Mouse (Mus musculus) small intestine, adult 2 months (tissue): Measurements from ENCODE around the gene Ppfibp2. TPM values are rescaled to one million over a fixed set of nuclear protein-coding genes. Genes with fewer than 3 reads are reported as not detected.
A peak's percentile ranks its signal among the peaks of the same experiment; 100 is the strongest.

ENCODE experiments used
- H3K27ac ChIP-seq: fragments of 200-500 bp; 2 replicates; pipeline ENCODE4 v1.5.1; 2012; ENCODE audit warnings: low read depth, low read length, control low read depth, inconsistent platforms; ENCODE audit not compliant: insufficient read depth
- H3K27me3 ChIP-seq: fragments of 200-500 bp; 2 replicates; pipeline ENCODE4 v1.6.1; 2012; ENCODE audit warnings: mild to moderate bottlenecking, moderate library complexity, low read length, inconsistent platforms; ENCODE audit not compliant: control insufficient read depth, insufficient read depth
- H3K36me3 ChIP-seq: fragments of 200-500 bp; 2 replicates; pipeline ENCODE4 v1.6.1; 2012; ENCODE audit warnings: mild to moderate bottlenecking, low read length, control low read depth, inconsistent platforms; ENCODE audit not compliant: control insufficient read depth, insufficient read depth
- H3K4me1 ChIP-seq: fragments of 200-500 bp; 2 replicates; pipeline ENCODE4 v1.6.1; 2012; ENCODE audit warnings: low read length, inconsistent platforms, mixed read lengths; ENCODE audit not compliant: control insufficient read depth, insufficient read depth, insufficient read length
- H3K4me3 ChIP-seq: fragments of 200-500 bp; 2 replicates; pipeline ENCODE4 v1.5.1; 2012; ENCODE audit warnings: low read depth, mild to moderate bottlenecking, control low read depth, inconsistent platforms, low read length, moderate library complexity
- CTCF ChIP-seq: fragments of 200-500 bp; IDR thresholded peaks from 2 replicates; pipeline ENCODE4 v1.5.1; 2012; ENCODE audit warnings: low read depth, mild to moderate bottlenecking, control low read depth, inconsistent platforms, low read length, moderate library complexity, mixed read lengths; ENCODE audit not compliant: insufficient replicate concordance, insufficient read length; ENCODE audit errors: extremely low read depth
- POLR2A ChIP-seq: fragments of 200-500 bp; IDR thresholded peaks from 2 replicates; pipeline ENCODE4 v1.6.1; 2012; ENCODE audit warnings: low read depth, mild to moderate bottlenecking, control low read depth, inconsistent platforms, low read length, moderate library complexity
- WGBS: fragments of 180-500 bp; shearing (Covaris S2); methylation state at CpG from one replicate; pipeline ENCODE4 v1.1.7; 2018; 5-methylcytosine and 5-hydroxymethylcytosine counted together
- polyA plus RNA-seq: library from polyadenylated mRNA; depleted of rRNA; stranded (reverse); fragments of >200 nt; gene quantifications from 2 replicates; pipeline ENCODE4 v1.2.3, GENCODE M21; 2012

The Ppfibp2 gene
- polyA plus RNA-seq, 1 experiment, result 10.6 TPM

DNA sequence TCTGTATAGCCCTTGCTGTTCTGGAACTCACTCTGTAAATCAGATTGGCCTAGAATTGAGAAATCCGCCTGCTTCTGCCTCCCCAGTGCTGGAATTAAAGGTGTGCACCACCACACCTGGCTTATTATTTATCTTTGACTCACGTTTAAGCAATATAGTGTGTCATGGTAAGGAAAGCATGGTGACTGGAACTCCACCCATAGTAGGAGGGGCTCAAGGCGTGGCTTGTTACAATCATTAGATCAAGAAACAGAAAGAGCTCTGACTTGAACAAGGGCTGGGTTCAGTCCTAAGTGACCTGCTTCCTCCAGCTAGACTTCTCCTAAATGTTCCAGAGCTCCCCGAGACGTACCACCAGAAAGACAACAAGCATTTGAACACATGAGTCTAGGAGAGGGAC lies 105.6 kb downstream of the Ppfibp2 start:
- Histone ChIP-seq H3K36me3 (peaks cover 12% of the 10 kb centered on the region), H3K4me3 (no peak overlapping the region), H3K27me3 (no peaks in the 10 kb centered on the region), H3K27ac (no peak overlapping the region), H3K4me1 (peaks cover 10% of the 10 kb centered on the region; the same call in 1 of the 2 replicates)
- no peak for TF ChIP-seq POLR2A
- no peak for TF ChIP-seq CTCF
- WGBS, result 62% methylated on average over 5 of the region's 5 CpGs

- Histone ChIP-seq H3K36me3 (peaks cover 8% of the 10 kb centered on the region), H3K4me3 (no peak overlapping the region), H3K27ac (peak overlapping the region; percentile 39), H3K4me1 (peaks cover 17% of the 10 kb centered on the region; the same call in 1 of the 2 replicates), H3K27me3 (no peaks in the 10 kb centered on the region)
- 17% methylated on average over 13 of the region's 13 CpGs for WGBS
- TF ChIP-seq CTCF (no peak), POLR2A (no peak)
These were observed 107.7 kb downstream of the Ppfibp2 start for GRCm38 (mm10) chr7:107702461-107703380.

DNA sequence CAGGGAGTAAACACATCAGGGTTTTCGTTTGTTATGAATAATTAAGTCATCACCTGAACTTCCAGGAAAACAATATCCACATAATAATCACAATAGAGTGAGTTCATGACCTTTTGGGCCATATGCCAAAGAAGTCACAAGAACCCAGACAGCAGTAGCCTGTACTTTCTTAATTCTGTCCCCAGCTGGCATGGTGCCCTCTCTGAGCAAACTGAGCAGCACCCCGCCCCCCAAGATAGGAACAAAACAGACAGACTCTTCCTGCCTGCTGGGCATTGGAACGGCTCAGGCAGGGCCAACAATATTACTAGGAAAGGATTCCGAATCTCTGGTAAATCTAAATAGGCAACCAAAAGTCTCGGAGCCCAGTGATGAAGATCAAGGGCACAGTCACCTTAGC lies 110.9 kb downstream of the Ppfibp2 start:
- Histone ChIP-seq H3K4me1 (peaks cover 24% of the 10 kb centered on the region; the same call in 1 of the 2 replicates), H3K36me3 (peaks cover 12% of the 10 kb centered on the region), H3K27ac (no peak overlapping the region), H3K27me3 (no peaks in the 10 kb centered on the region), H3K4me3 (no peak overlapping the region)
- no peak for TF ChIP-seq POLR2A
- TF ChIP-seq CTCF, result no peak
- 18% methylated on average over 5 of the region's 5 CpGs for WGBS

- H3K4me1 ChIP-seq, result peaks cover 22% of the 10 kb centered on the region; the same call in 1 of the 2 replicates
- TF ChIP-seq POLR2A (no peak), CTCF (no peak)
- 67% methylated on average over 9 of the region's 9 CpGs for WGBS
- no peaks in the 10 kb centered on the region for H3K27me3 ChIP-seq
- H3K4me3 ChIP-seq, result no peak overlapping the region
- peaks cover 14% of the 10 kb centered on the region for H3K36me3 ChIP-seq
- peak overlapping the region; percentile 5; the same call in 1 of the 2 replicates for H3K27ac ChIP-seq
These were observed 112.6 kb downstream of the Ppfibp2 start for GRCm38 (mm10) chr7:107707650-107708049.

DNA sequence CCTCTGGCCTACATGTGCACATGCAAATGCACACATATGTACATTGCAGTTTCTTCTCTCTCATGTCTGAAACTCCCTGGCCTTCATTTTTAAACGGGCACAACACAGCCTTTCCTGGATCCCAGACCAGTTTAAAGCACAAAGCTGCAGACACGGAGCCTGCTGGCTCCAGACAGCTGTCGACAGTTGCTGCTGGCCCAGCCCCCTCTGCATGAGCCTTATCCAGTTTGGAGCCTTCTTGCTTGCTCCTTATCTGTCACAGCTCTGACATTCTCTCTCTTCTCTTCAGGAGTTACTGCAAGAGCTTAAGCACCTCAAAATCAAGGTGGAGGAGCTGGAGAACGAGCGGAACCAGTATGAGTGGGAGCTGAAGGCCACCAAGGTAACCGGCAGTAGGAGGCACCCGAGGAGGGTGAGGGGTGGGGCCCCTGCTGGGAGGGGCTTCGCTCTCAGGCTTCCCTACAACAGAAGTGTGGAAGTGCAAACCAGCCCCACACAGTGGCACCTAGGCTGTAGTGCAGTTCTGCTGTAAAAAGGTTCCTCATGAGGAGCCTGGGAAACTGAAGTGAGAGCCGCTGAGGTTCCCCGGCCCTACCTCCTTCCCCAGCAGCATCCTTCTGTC lies 113.6 kb downstream of the Ppfibp2 start:
- peaks cover 14% of the 10 kb centered on the region for H3K36me3 ChIP-seq
- H3K27ac ChIP-seq, result no peak overlapping the region
- WGBS, result 3% methylated on average over 10 of the region's 10 CpGs
- H3K4me3 ChIP-seq, result peak overlapping the region; percentile 11; the same call in 1 of the 2 replicates
- peaks cover 18% of the 10 kb centered on the region; the same call in 1 of the 2 replicates for H3K4me1 ChIP-seq
- H3K27me3 ChIP-seq, result no peaks in the 10 kb centered on the region
- no peak for TF ChIP-seq POLR2A
- peak; percentile 68 for TF ChIP-seq CTCF

GRCm38 (mm10) chr7:107712743-107713142 lies 117.7 kb downstream of the Ppfibp2 start:
- no peaks in the 10 kb centered on the region for H3K27me3 ChIP-seq
- no peak overlapping the region for H3K4me3 ChIP-seq
- TF ChIP-seq CTCF (no peak), POLR2A (no peak)
- H3K36me3 ChIP-seq, result peaks cover 29% of the 10 kb centered on the region
- 88% methylated on average over 6 of the region's 6 CpGs for WGBS
- peaks cover 7% of the 10 kb centered on the region; the same call in 1 of the 2 replicates for H3K4me1 ChIP-seq
- no peak overlapping the region for H3K27ac ChIP-seq

DNA sequence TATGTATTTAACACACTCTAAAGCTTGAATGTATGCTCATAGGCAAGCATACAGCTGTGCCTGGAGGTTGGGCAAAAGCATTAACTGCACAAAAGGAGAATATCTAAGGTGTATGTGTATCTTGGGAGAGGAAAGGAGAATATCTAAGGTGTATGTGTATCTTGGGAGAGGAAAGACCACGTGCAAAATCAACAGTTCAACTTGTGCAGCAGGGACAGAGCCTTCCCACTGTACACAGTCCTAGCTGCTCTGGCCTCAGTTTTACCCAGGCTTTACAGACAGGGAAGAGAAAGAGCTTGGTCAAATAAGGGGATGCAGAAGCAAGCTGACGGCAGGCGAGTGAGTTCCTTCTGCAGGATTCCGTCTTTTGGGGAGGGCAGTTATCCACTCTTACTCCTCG lies 119.1 kb downstream of the Ppfibp2 start:
- H3K27me3 ChIP-seq, result no peaks in the 10 kb centered on the region
- H3K4me3 ChIP-seq, result no peak overlapping the region
- TF ChIP-seq CTCF, result no peak
- TF ChIP-seq POLR2A, result no peak
- H3K27ac ChIP-seq, result no peak overlapping the region
- peaks cover 36% of the 10 kb centered on the region for H3K36me3 ChIP-seq
- H3K4me1 ChIP-seq, result no peaks in the 10 kb centered on the region
- 85% methylated on average over 5 of the region's 5 CpGs for WGBS
